Mouse (Mus musculus) mature B cell (primary cell): Measurements from ENCODE around the gene Mosmo.
"Not testable (repeated sequence)": the region's sequence is repeated elsewhere in the genome, so short reads cannot be mapped to it uniquely, and the experiment has no call there.

ENCODE experiments used
- in situ Hi-C: fragments of 300-500 bp; cut with MboI; formaldehyde crosslinking; loops from 2 replicates; pipeline ENCODE4 v1.14.3; 2019

The Mosmo gene

GRCm38 (mm10) chr7:120699586-120699985 lies 22.2 kb downstream of the Mosmo start:
- in situ Hi-C loops, result no loop called here

- in situ Hi-C loops, result no loop called here
Measured at GRCm38 (mm10) chr7:120703888-120704287, 26.5 kb downstream of the Mosmo start.

GRCm38 (mm10) chr7:120712071-120712470 lies 34.7 kb downstream of the Mosmo start:
- in situ Hi-C loops, result no loop called here

- in situ Hi-C loops, result no loop called here
Measured at GRCm38 (mm10) chr7:120713225-120713624, 35.8 kb downstream of the Mosmo start.

GRCm38 (mm10) chr7:120713951-120714350 lies 36.5 kb downstream of the Mosmo start:
- in situ Hi-C loops, result not testable (repeated sequence)

GRCm38 (mm10) chr7:120717261-120717660 lies 39.8 kb downstream of the Mosmo start:
- in situ Hi-C loops, result no loop called here

- in situ Hi-C loops, result no loop called here
Measured at GRCm38 (mm10) chr7:120721051-120721450, 43.6 kb downstream of the Mosmo start.

GRCm38 (mm10) chr7:120721456-120721855 lies 44.0 kb downstream of the Mosmo start:
- in situ Hi-C loops, result no loop called here

GRCm38 (mm10) chr7:120722063-120722462 lies 44.6 kb downstream of the Mosmo start:
- in situ Hi-C loops, result no loop called here

- in situ Hi-C loops, result no loop called here
Measured at GRCm38 (mm10) chr7:120722839-120723278, 45.4 kb downstream of the Mosmo start.

GRCm38 (mm10) chr7:120727581-120727980 lies 50.2 kb downstream of the Mosmo start:
- in situ Hi-C loops, result no loop called here

- in situ Hi-C loops, result no loop called here
Measured at GRCm38 (mm10) chr7:120729635-120730034, 52.2 kb downstream of the Mosmo start.

GRCm38 (mm10) chr7:120732906-120733305 lies 55.5 kb downstream of the Mosmo start:
- in situ Hi-C loops, result no loop called here

GRCm38 (mm10) chr7:120739018-120739417 lies 61.6 kb downstream of the Mosmo start, which contains the start of gene Vwa3a:
TSS of gene Vwa3a (plus strand) at chr7:120739318.
- in situ Hi-C loops, result no loop called here

- in situ Hi-C loops, result no loop called here
Measured at GRCm38 (mm10) chr7:120739558-120740101, 62.2 kb downstream of the Mosmo start.

- in situ Hi-C loops, result no loop called here
Measured at GRCm38 (mm10) chr7:120743366-120744351, 66.2 kb downstream of the Mosmo start.

- in situ Hi-C loops, result no loop called here
Measured at GRCm38 (mm10) chr7:120744606-120745005, 67.2 kb downstream of the Mosmo start.

GRCm38 (mm10) chr7:120746029-120746428 lies 68.6 kb downstream of the Mosmo start:
- in situ Hi-C loops, result no loop called here

GRCm38 (mm10) chr7:120746821-120747220 lies 69.4 kb downstream of the Mosmo start:
- in situ Hi-C loops, result no loop called here

- in situ Hi-C loops, result no loop called here
Measured at GRCm38 (mm10) chr7:120748478-120748877, 71.1 kb downstream of the Mosmo start.

- in situ Hi-C loops, result no loop called here
Measured at GRCm38 (mm10) chr7:120751330-120751729, 73.9 kb downstream of the Mosmo start.

GRCm38 (mm10) chr7:120751906-120752305 lies 74.5 kb downstream of the Mosmo start:
- in situ Hi-C loops, result no loop called here

GRCm38 (mm10) chr7:120754671-120755070 lies 77.3 kb downstream of the Mosmo start:
- in situ Hi-C loops, result no loop called here
